Mouse (Mus musculus): ENCODE data around the gene Tph1.

Gene Tph1

DNA sequence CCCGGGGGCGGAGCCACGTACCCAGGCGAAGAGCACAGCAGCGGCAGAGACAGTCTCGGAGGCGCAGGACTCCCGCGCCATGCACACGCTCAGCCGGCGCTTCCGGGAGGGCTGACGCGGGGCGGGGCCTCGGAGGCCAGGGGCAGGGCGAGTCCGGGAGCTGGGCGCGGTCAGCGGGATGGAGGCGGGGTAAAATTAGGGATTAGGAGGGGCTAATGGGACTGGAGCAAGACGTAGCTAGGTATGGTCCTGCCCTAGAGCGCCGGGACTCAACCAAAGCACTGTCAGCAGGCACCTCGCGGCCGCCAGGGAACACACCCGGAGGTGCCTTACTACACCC lies 32.7 kb downstream of the Tph1 start, which contains the start of gene Sergef:
TSS of gene Sergef (minus strand) at position 116 of the 340 bp plus-strand sequence.
- Histone ChIP-seq H3K36me3 (ENCODE audit: insufficient read depth, low read length) (no peaks in the 10 kb centered on the region), H3K9me3 (ENCODE audit: low read length) (no peaks in the 10 kb centered on the region), H3K4me1 (replicated peaks; ENCODE audit: low read depth, low read length) (peaks cover 15% of the 10 kb centered on the region), H3K4me3 (replicated peaks; ENCODE audit: low read length) (peak within 1 kb of the TSS; percentile 85), H3K27me3 (ENCODE audit: insufficient read depth, low read length) (peaks cover 27% of the 10 kb centered on the region)
- no peak for TF ChIP-seq CTCF (conservative IDR thresholded peaks at IDR 0.05; ENCODE audit: low read length)

DNA sequence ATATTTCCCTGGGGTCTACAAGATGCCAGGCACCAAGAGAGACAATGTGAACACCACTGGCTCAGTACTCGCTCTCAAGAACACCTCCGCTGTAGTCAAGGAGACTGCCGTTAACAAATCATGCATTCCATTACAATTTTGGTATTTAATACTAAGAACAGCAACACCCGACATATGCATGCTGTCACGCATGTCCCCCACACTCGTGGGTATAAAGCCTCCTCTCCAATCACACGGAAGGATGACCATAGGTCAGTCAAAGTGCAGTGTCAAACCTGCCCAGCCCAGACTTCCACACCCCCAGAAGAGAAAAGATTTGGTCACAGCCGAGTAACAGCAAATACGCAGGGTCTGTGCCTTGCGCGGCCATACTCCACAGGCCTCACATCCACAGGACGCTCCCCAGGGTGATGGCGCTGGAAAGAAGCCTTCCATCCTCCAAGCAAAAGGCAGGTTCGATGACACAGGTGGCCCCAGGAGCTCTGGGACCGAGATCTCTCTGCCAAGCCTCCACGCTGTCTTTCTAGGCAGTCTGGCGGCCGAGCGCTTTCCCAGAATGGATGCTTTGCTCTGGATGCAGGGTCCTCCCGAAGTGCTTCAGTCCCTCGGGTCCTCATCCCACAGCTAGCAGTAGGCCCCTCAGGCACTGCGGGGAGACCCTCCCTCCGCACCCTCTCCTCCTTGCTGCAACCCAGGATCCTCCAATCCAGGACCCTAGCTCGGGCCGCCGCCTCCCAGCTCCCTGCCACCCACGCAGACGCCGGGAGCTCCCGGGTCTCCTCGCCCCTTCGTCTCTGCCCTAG lies 33.2 kb downstream of the Tph1 start:
- TF ChIP-seq CTCF (conservative IDR thresholded peaks at IDR 0.05; ENCODE audit: low read length) = no peak
- TF ChIP-seq NANOG (IDR thresholded peaks at IDR 0.05; ENCODE audit: borderline replicate concordance, low read length) = no peak
- peaks cover 27% of the 10 kb centered on the region for H3K27me3 ChIP-seq (ENCODE audit: insufficient read depth, low read length)

DNA sequence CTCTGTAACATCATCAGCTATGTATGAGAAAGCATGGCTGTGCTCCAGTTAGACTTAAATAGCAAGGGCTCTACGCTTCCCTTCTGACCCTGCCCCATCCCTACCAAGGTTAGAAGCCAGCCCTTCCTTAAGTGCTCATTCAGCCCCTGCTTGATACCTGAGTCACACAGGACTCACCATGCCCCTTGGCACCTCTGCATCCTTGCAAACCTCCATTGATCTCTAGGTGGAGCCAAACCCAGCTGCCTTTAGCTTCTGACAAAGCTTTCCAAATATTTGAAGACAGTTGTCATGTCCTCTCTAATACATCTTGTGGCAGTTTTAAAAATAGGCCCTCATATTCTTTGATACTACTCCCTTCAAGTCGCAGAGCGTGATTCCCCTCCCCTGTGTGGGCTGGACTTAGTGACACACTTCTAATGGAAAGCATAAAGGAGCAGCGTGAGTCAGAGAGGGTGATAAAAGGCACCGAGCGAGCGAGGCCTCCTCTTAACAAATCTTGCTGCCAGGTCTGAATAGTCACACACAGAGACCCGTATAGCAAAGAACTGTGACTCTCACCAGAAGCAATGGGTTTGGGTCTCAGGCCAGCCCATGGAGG lies 43.9 kb downstream of the Tph1 start:
- Histone ChIP-seq H3K36me3 (ENCODE audit: insufficient read depth, low read length) (no peaks in the 10 kb centered on the region), H3K9me3 (ENCODE audit: low read length) (no peaks in the 10 kb centered on the region), H3K4me3 (replicated peaks; ENCODE audit: low read length) (no peak overlapping the region), H3K4me1 (replicated peaks; ENCODE audit: low read depth, low read length) (no peaks in the 10 kb centered on the region), H3K27me3 (ENCODE audit: insufficient read depth, low read length) (no peaks in the 10 kb centered on the region)
- no peak for TF ChIP-seq NANOG (IDR thresholded peaks at IDR 0.05; ENCODE audit: borderline replicate concordance, low read length)
- TF ChIP-seq CTCF (conservative IDR thresholded peaks at IDR 0.05; ENCODE audit: low read length) = no peak
- no peak for TF ChIP-seq POU5F1 (IDR thresholded peaks at IDR 0.05; ENCODE audit: borderline replicate concordance, low read length)

More for the DNA sequence above, 33.2 kb downstream of the Tph1 start:
- Histone ChIP-seq H3K36me3 (ENCODE audit: insufficient read depth, low read length) (no peaks in the 10 kb centered on the region), H3K9me3 (ENCODE audit: low read length) (no peaks in the 10 kb centered on the region), H3K4me1 (replicated peaks; ENCODE audit: low read depth, low read length) (peaks cover 15% of the 10 kb centered on the region), H3K4me3 (replicated peaks; ENCODE audit: low read length) (peak overlapping the region; percentile 85)

DNA sequence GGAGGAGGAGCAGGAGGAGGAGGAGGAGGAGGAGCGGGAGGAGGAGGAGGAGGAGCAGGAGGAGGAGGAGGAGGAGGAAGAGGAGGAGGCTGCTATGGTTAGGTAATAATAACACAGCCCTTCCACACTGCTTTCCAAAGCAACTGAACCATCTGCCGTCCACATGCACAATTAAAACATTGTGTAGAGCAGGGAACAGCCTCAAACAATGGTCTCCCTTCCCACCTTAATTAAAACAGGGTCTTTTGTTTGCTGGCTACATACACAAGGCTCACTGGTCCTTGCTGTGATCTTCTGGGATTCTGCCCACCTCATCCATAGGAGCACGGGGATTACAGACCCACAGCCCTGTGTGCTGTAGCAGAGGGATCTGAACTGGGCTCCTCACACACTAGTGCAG lies 48.4 kb downstream of the Tph1 start:
- H3K4me1 ChIP-seq (replicated peaks; ENCODE audit: low read depth, low read length) = peaks cover 2% of the 10 kb centered on the region
- TF ChIP-seq NANOG (IDR thresholded peaks at IDR 0.05; ENCODE audit: borderline replicate concordance, low read length) (no peak), CTCF (conservative IDR thresholded peaks at IDR 0.05; ENCODE audit: low read length) (no peak), POU5F1 (IDR thresholded peaks at IDR 0.05; ENCODE audit: borderline replicate concordance, low read length) (no peak)
- H3K36me3 ChIP-seq (ENCODE audit: insufficient read depth, low read length) = 0 out of 2 replicates have a peak, but pooled peaks cover 3% of the 10 kb centered on the region
- H3K4me3 ChIP-seq (replicated peaks; ENCODE audit: low read length) = no peak overlapping the region
- H3K27me3 ChIP-seq (ENCODE audit: insufficient read depth, low read length) = peaks cover 7% of the 10 kb centered on the region
- no peaks in the 10 kb centered on the region for H3K9me3 ChIP-seq (ENCODE audit: low read length)

DNA sequence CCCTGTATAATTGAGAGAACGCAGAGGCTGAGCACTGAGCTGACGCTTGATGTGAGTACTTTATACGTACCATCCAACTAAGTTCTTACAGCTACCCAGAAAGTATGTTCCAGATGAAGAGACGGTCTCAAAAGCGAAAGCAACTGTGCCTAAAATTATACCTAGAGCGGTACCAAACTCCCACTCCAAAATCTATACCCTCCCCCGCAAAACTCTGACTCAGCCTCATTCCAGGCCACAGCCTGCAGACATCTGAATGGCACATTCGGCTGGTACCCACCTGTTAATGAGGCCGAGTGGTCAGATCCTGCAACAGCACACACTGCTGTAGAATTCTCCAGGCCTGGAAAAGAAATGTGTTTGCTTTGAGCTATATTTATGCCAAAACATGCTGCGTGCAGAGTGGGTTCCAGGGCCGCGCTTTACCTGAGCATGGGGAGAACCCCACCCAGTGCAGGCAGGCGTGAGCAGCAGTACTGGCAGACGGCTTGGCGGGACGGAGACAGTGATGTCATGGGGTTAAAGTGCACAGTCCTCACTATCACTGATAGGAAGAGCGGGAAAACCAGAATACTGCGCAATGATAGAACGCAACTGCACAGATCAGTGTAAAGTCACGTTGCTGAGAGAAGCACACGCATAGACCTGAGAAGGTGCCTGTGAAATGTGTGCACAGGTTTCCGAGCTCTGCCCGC lies 53.8 kb downstream of the Tph1 start:
- TF ChIP-seq POU5F1 (IDR thresholded peaks at IDR 0.05; ENCODE audit: borderline replicate concordance, low read length) = no peak
- TF ChIP-seq CTCF (conservative IDR thresholded peaks at IDR 0.05; ENCODE audit: low read length) = no peak
- no peak for TF ChIP-seq NANOG (IDR thresholded peaks at IDR 0.05; ENCODE audit: borderline replicate concordance, low read length)
- H3K4me1 ChIP-seq (replicated peaks; ENCODE audit: low read depth, low read length) = peaks cover 15% of the 10 kb centered on the region
- 0 out of 2 replicates have a peak, but pooled peaks cover 4% of the 10 kb centered on the region for H3K36me3 ChIP-seq (ENCODE audit: insufficient read depth, low read length)
- H3K4me3 ChIP-seq (replicated peaks; ENCODE audit: low read length) = peak overlapping the region; percentile 24; the same call in 1 of the 2 replicates
- H3K9me3 ChIP-seq (ENCODE audit: low read length) = no peaks in the 10 kb centered on the region
- H3K27me3 ChIP-seq (ENCODE audit: insufficient read depth, low read length) = peaks cover 14% of the 10 kb centered on the region

DNA sequence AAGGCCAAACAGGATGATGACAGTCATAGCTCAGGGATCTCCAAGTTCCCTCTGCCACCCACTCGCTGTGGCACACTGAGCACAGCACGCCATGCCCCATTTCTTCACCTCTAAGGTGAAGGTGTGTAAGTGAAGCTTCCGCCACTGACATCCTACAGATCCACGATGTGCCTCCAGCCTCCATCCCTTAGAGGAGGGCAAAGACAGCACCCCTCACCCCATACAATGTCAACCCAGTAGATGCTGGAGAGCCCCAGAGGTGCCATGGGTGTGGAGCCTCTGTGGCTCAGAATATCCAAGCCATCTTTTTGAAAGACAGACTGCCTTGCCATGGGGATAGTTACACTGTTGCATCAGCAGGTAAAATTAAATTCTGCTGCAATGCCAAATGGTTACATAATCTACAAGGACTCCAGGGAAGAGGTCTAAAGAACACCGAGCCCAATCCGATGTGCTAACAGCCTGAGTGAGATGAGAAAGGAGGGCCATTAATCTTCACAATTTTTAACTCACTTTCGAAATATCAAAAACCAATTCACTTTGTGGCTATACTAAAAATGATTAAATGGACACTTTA lies 55.8 kb downstream of the Tph1 start:
- H3K9me3 ChIP-seq (ENCODE audit: low read length) = no peaks in the 10 kb centered on the region
- H3K4me3 ChIP-seq (replicated peaks; ENCODE audit: low read length) = no peak overlapping the region
- H3K36me3 ChIP-seq (ENCODE audit: insufficient read depth, low read length) = peaks cover 4% of the 10 kb centered on the region; the same call in 1 of the 2 replicates
- no peak for TF ChIP-seq POU5F1 (IDR thresholded peaks at IDR 0.05; ENCODE audit: borderline replicate concordance, low read length)
- no peak for TF ChIP-seq CTCF (conservative IDR thresholded peaks at IDR 0.05; ENCODE audit: low read length)
- TF ChIP-seq NANOG (IDR thresholded peaks at IDR 0.05; ENCODE audit: borderline replicate concordance, low read length) = no peak
- H3K4me1 ChIP-seq (replicated peaks; ENCODE audit: low read depth, low read length) = peaks cover 15% of the 10 kb centered on the region
- peaks cover 14% of the 10 kb centered on the region for H3K27me3 ChIP-seq (ENCODE audit: insufficient read depth, low read length)

DNA sequence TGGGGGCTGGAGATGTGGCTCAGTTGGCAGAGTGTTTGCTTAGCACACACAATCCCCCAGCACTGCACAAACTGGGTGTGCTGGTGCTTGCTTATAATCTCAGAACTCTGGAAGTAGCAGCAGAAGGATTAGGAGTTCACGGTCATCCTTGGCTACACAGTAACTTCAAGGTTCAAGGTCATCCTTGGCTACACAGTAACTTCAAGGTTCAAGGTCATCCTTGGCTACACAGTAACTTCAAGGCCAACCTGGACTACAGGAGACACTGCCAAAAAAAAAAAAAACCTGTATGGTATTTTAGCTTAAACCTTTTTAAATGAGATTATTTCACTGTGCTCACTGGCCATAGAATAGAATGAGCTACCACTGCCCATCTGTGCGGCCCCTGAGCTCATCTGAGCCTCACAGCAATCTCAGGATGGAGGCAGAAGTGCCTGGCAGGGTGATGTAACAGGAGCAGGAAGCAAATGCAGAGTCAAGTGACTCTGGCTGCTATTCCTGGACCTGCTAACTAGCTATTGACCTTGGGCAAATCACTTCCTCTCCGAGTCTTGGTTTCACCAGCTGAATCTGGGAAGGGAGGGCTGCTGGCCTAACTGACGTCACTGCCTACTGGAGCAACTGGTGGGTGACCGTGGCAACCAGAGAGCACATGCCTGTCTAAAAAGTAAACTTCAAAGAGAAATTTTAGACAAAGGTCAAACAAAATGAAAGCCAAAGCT lies 56.9 kb downstream of the Tph1 start:
- H3K4me3 ChIP-seq (replicated peaks; ENCODE audit: low read length) = no peak overlapping the region
- no peaks in the 10 kb centered on the region for H3K9me3 ChIP-seq (ENCODE audit: low read length)
- peaks cover 15% of the 10 kb centered on the region for H3K4me1 ChIP-seq (replicated peaks; ENCODE audit: low read depth, low read length)
- H3K36me3 ChIP-seq (ENCODE audit: insufficient read depth, low read length) = peaks cover 4% of the 10 kb centered on the region; the same call in 1 of the 2 replicates
- peaks cover 14% of the 10 kb centered on the region for H3K27me3 ChIP-seq (ENCODE audit: insufficient read depth, low read length)
- TF ChIP-seq NANOG (IDR thresholded peaks at IDR 0.05; ENCODE audit: borderline replicate concordance, low read length) (no peak), CTCF (conservative IDR thresholded peaks at IDR 0.05; ENCODE audit: low read length) (no peak), POU5F1 (IDR thresholded peaks at IDR 0.05; ENCODE audit: borderline replicate concordance, low read length) (no peak)
